12 mouse cellular contexts compared by ENCODE assay signal in the genomic region with DNA sequence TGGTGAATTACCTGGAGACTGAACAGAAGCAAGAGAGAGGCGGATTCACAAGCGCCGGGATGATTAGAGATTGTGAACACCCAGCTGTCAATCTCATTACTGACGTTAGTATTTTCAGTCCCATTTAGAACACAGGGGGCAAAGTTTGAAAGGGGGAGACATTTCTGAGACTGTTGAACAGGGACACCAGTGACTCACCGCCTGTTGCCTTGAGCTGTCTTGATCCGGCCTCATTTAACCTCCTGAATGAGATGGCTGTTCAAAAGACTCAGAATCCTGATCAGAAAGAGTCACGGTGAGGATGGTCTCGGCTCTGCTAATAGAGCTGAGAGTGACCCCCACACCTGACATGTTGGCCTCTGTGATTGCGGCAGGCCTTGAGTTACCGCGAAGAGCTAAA.
"Had no signal": no experiment of that assay in that cellular context is flagged by ENCODE, and none has a peak within 500 bp of the region (broad histone marks: within the 10 kb centered on the region; RNA-seq: fewer than 3 reads in every experiment).

No protein-coding gene starts in this region.

- DNase-seq: gastrocnemius, postnatal 14 days; gastrocnemius, postnatal 36 days; heart, adult 11 months; heart, adult 2 months; heart, postnatal 14 days; heart, postnatal 36 days; kidney, adult 18-20 months; kidney, adult 9 months; kidney, postnatal 14 days; kidney, postnatal 36 days; left cerebral cortex, postnatal 4 days; lung, adult 18-20 months had no signal
